Mouse (Mus musculus) myocyte (in vitro differentiated cells): Measurements from ENCODE around the gene Cyfip1.

Experiments used
- POLR2A ChIP-seq: IDR thresholded peaks from one replicate; pipeline ENCODE4 v1.6.1; 2011; ENCODE audit warnings: low read depth, mild to moderate bottlenecking, control low read depth, moderate library complexity; ENCODE audit not compliant: insufficient read length
- POLR2AphosphoS2 ChIP-seq: IDR thresholded peaks from one replicate; pipeline ENCODE4 v1.6.1; 2011; ENCODE audit warnings: low read depth, control low read depth; ENCODE audit not compliant: insufficient read length
- USF1 ChIP-seq: IDR thresholded peaks from one replicate; pipeline ENCODE4 v1.6.1; 2011; ENCODE audit warnings: low read depth, mild to moderate bottlenecking, control low read depth, moderate library complexity

- TF ChIP-seq USF1 (no peak), POLR2A (no peak), POLR2AphosphoS2 (no peak)
Measured at GRCm38 (mm10) chr7:55858836-55859517, 17.4 kb downstream of the Cyfip1 start.
